Mouse (Mus musculus): ENCODE measurements at regions not wholly inside any gene's neighbourhood (a gene's known extent, or its start where the extent isn't known, plus 50 kb on each side); places are given as distances from the start of the nearest gene placed in this dataset.

- H3K4me2 ChIP-seq (replicated peaks; ENCODE audit: low read depth, low read length, severe bottlenecking): no peak overlapping the region
- H3K36me3 ChIP-seq (ENCODE audit: control insufficient read depth, insufficient read depth, low read length): no peaks in the 10 kb centered on the region
- H3K27ac ChIP-seq (replicated peaks; ENCODE audit: low read depth, low read length): no peak overlapping the region
- H3K4me1 ChIP-seq (ENCODE audit: control insufficient read depth, insufficient read depth, low read length): peaks cover 10% of the 10 kb centered on the region
- no peaks in the 10 kb centered on the region for H3K27me3 ChIP-seq (ENCODE audit: control insufficient read depth, insufficient read depth, low read length)
- H3K9ac ChIP-seq (ENCODE audit: low read depth, low read length, severe bottlenecking): no peak overlapping the region
- WGBS: 37% methylated on average over 11 of the region's 11 CpGs
- DNase-seq (ENCODE audit: low spot score) (peak; percentile 28), ATAC-seq (ENCODE audit: low FRiP score, low read depth) (no peak)
- no peak for TF ChIP-seq POLR2A (IDR thresholded peaks at IDR 0.05; ENCODE audit: borderline replicate concordance, extremely low read depth, insufficient read depth, insufficient read length)
- H3K9me3 ChIP-seq (ENCODE audit: control insufficient read depth, low read length): no peaks in the 10 kb centered on the region
- no peak overlapping the region for H3K4me3 ChIP-seq (replicated peaks; ENCODE audit: low read length)
Observed at GRCm38 (mm10) chr12:117344266-117345087, 171.8 kb upstream of the Rapgef5 start.

GRCm38 (mm10) chr12:117345088-117345977 lies 170.9 kb upstream of the Rapgef5 start:
- Histone ChIP-seq H3K9ac (ENCODE audit: low read depth, low read length, severe bottlenecking) (no peak overlapping the region), H3K36me3 (ENCODE audit: control insufficient read depth, insufficient read depth, low read length) (no peaks in the 10 kb centered on the region), H3K9me3 (ENCODE audit: control insufficient read depth, low read length) (no peaks in the 10 kb centered on the region), H3K4me3 (replicated peaks; ENCODE audit: low read length) (no peak overlapping the region), H3K4me1 (ENCODE audit: control insufficient read depth, insufficient read depth, low read length) (peaks cover 10% of the 10 kb centered on the region), H3K4me2 (replicated peaks; ENCODE audit: low read depth, low read length, severe bottlenecking) (peak overlapping the region; percentile 30; the same call in 1 of the 2 replicates), H3K27ac (replicated peaks; ENCODE audit: low read depth, low read length) (no peak overlapping the region), H3K27me3 (ENCODE audit: control insufficient read depth, insufficient read depth, low read length) (no peaks in the 10 kb centered on the region)
- WGBS: 26% methylated on average over 20 of the region's 20 CpGs
- TF ChIP-seq POLR2A (IDR thresholded peaks at IDR 0.05; ENCODE audit: borderline replicate concordance, extremely low read depth, insufficient read depth, insufficient read length): no peak
- peak; percentile 65 for ATAC-seq (ENCODE audit: low FRiP score, low read depth)
- peak; percentile 53 for DNase-seq (ENCODE audit: low spot score)

- H3K9ac ChIP-seq (ENCODE audit: low read depth, low read length, severe bottlenecking): no peak overlapping the region
- DNase-seq (ENCODE audit: low spot score) (no peak), ATAC-seq (ENCODE audit: low FRiP score, low read depth) (no peak)
- no peaks in the 10 kb centered on the region for H3K27me3 ChIP-seq (ENCODE audit: control insufficient read depth, insufficient read depth, low read length)
- no peak overlapping the region for H3K4me3 ChIP-seq (replicated peaks; ENCODE audit: low read length)
- no peak overlapping the region for H3K27ac ChIP-seq (replicated peaks; ENCODE audit: low read depth, low read length)
- H3K4me1 ChIP-seq (ENCODE audit: control insufficient read depth, insufficient read depth, low read length): peaks cover 10% of the 10 kb centered on the region
- H3K9me3 ChIP-seq (ENCODE audit: control insufficient read depth, low read length): no peaks in the 10 kb centered on the region
- WGBS: 74% methylated on average over 2 of the region's 2 CpGs
- no peak for TF ChIP-seq POLR2A (IDR thresholded peaks at IDR 0.05; ENCODE audit: borderline replicate concordance, extremely low read depth, insufficient read depth, insufficient read length)
- no peak overlapping the region for H3K4me2 ChIP-seq (replicated peaks; ENCODE audit: low read depth, low read length, severe bottlenecking)
- H3K36me3 ChIP-seq (ENCODE audit: control insufficient read depth, insufficient read depth, low read length): no peaks in the 10 kb centered on the region
Observed at GRCm38 (mm10) chr12:117346091-117346490, 170.2 kb upstream of the Rapgef5 start.

- no peaks in the 10 kb centered on the region for H3K27me3 ChIP-seq (ENCODE audit: control insufficient read depth, insufficient read depth, low read length)
- peaks cover 10% of the 10 kb centered on the region for H3K4me1 ChIP-seq (ENCODE audit: control insufficient read depth, insufficient read depth, low read length)
- TF ChIP-seq POLR2A (IDR thresholded peaks at IDR 0.05; ENCODE audit: borderline replicate concordance, extremely low read depth, insufficient read depth, insufficient read length): no peak
- no peaks in the 10 kb centered on the region for H3K36me3 ChIP-seq (ENCODE audit: control insufficient read depth, insufficient read depth, low read length)
- no peak overlapping the region for H3K4me2 ChIP-seq (replicated peaks; ENCODE audit: low read depth, low read length, severe bottlenecking)
- H3K9me3 ChIP-seq (ENCODE audit: control insufficient read depth, low read length): no peaks in the 10 kb centered on the region
- H3K27ac ChIP-seq (replicated peaks; ENCODE audit: low read depth, low read length): no peak overlapping the region
- DNase-seq (ENCODE audit: low spot score): no peak
- ATAC-seq (ENCODE audit: low FRiP score, low read depth): no peak
- H3K9ac ChIP-seq (ENCODE audit: low read depth, low read length, severe bottlenecking): no peak overlapping the region
- no peak overlapping the region for H3K4me3 ChIP-seq (replicated peaks; ENCODE audit: low read length)
- WGBS: 66% methylated on average over 3 of the region's 3 CpGs
Observed at GRCm38 (mm10) chr12:117347135-117347534, 169.1 kb upstream of the Rapgef5 start.

GRCm38 (mm10) chr12:117348516-117348915 lies 167.8 kb upstream of the Rapgef5 start:
- no peak overlapping the region for H3K27ac ChIP-seq (replicated peaks; ENCODE audit: low read depth, low read length)
- DNase-seq (ENCODE audit: low spot score): no peak
- H3K4me1 ChIP-seq (ENCODE audit: control insufficient read depth, insufficient read depth, low read length): peaks cover 10% of the 10 kb centered on the region
- H3K4me2 ChIP-seq (replicated peaks; ENCODE audit: low read depth, low read length, severe bottlenecking): no peak overlapping the region
- whole genome bisulfite sequencing: 86% methylated on average over 3 of the region's 3 CpGs
- no peaks in the 10 kb centered on the region for H3K9me3 ChIP-seq (ENCODE audit: control insufficient read depth, low read length)
- no peak for TF ChIP-seq POLR2A (IDR thresholded peaks at IDR 0.05; ENCODE audit: borderline replicate concordance, extremely low read depth, insufficient read depth, insufficient read length)
- no peak overlapping the region for H3K9ac ChIP-seq (ENCODE audit: low read depth, low read length, severe bottlenecking)
- H3K27me3 ChIP-seq (ENCODE audit: control insufficient read depth, insufficient read depth, low read length): no peaks in the 10 kb centered on the region
- H3K4me3 ChIP-seq (replicated peaks; ENCODE audit: low read length): no peak overlapping the region
- ATAC-seq (ENCODE audit: low FRiP score, low read depth): no peak
- H3K36me3 ChIP-seq (ENCODE audit: control insufficient read depth, insufficient read depth, low read length): no peaks in the 10 kb centered on the region

All from limb, embryonic 14.5 days (tissue).